Mouse (Mus musculus) embryonic fibroblast, embryonic 13.5 days (primary cell): Measurements from ENCODE around the gene Arhgdib.

Source experiments
- CTCF ChIP-seq: IDR thresholded peaks from 2 replicates; pipeline ENCODE4 v1.5.1; 2011; ENCODE audit warnings: mild to moderate bottlenecking, control low read depth, low read length, moderate library complexity, borderline replicate concordance; ENCODE audit not compliant: insufficient read depth
- POLR2A ChIP-seq: IDR thresholded peaks from 2 replicates; pipeline ENCODE4 v1.6.1; 2011; ENCODE audit warnings: low read depth, mild to moderate bottlenecking, control low read depth, low read length, moderate library complexity

GRCm38 (mm10) chr6:136910247-136910890, 31.3 kb downstream of the Arhgdib start:
- TF ChIP-seq POLR2A, result no peak
- TF ChIP-seq CTCF, result no peak
